Mouse (Mus musculus): ENCODE results near the gene Rnd2. TPM values are rescaled to one million over a fixed set of nuclear protein-coding genes. Genes with fewer than 3 reads are reported as not detected.

The Rnd2 gene
- 9.7 and 11.4 TPM in 2 replicates for polyA plus RNA-seq (2012; ENCODE audit: insufficient read depth, insufficient read length, missing spikeins)

DNA sequence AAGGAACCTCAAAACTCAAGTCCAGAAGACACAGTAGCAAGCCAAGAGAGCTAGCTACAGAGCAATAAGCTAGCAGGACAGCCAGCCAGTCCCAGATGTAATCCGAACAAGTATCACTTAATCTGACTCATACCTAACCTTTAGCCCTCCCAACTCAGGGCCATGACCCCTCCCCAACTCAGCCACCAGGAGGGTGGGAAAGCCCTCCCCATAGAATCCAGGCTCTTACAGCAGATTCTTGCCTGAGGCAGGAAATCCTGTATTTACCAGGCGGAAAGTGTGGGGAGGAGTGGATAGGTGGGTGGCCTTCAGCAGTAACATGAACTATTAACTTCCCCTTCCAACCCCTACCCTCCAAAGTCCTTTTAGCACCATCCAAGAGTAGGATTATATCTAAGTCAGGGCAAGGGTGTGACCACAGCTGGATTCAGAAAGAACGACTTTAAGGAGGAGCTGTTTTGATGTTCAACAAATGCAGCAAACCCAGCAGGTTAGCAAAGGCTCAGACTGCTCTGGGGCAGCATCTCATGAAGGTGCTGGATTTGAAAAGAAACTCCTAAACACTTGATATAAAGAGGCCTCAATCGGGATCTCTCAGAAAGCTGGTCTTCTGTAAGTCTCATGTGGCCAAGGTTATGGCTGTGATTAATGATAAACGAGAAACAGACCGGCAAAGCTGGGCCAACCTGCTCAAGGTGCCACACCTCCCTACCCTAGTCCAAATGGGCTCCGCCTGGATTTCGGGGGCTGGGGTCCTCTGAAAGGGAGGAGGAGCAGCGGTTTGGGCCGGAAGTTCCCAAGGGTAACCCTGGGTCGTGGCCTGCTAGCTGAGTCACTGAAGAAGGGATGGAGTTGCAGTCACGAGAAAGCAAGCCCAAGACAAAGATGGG, at the start of gene Rnd2:
TSS of gene Rnd2 (plus strand) at position 789 of the 890 bp plus-strand sequence.
- peaks cover 26% of the 10 kb centered on the region for H3K4me1 ChIP-seq (ENCODE audit: control insufficient read depth, insufficient read depth, low read length)
- TF ChIP-seq CTCF (IDR thresholded peaks at IDR 0.05; ENCODE audit: low read depth, low read length) (no peak), POLR2A (IDR thresholded peaks at IDR 0.05; ENCODE audit: borderline replicate concordance, low read depth, low read length) (no peak)
- peak within 1 kb of the TSS; percentile 87 for H3K27ac ChIP-seq (ENCODE audit: insufficient read depth, low read depth, low read length)
- peak within 1 kb of the TSS; percentile 88 for H3K4me3 ChIP-seq (ENCODE audit: insufficient read depth, low read length)

DNA sequence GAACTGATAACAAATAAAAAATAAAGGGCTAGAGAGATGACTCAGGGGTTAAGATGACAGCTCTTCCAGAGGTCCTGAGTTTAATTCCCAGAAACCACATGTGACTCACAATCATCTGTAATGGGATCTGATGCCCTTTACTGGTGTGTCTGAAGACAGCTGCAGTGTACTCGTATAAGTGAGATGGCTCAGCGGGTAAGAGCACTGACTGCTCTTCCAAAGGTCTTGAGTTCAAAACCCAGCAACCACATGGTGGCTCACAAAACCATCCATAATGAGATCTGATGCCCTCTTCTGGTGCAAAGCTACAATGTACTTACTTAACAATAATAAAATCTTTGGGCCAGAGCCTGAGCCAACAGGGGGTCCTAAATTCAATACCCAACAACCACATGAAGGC, 49.5 kb upstream of the Rnd2 start:
- H3K27ac ChIP-seq (ENCODE audit: insufficient read depth, low read depth, low read length) = no peak overlapping the region
- H3K4me3 ChIP-seq (ENCODE audit: insufficient read depth, low read length) = no peak overlapping the region
- TF ChIP-seq POLR2A (IDR thresholded peaks at IDR 0.05; ENCODE audit: borderline replicate concordance, low read depth, low read length) (no peak), CTCF (IDR thresholded peaks at IDR 0.05; ENCODE audit: low read depth, low read length) (no peak)
- H3K4me1 ChIP-seq (ENCODE audit: control insufficient read depth, insufficient read depth, low read length) = peaks cover 5% of the 10 kb centered on the region

DNA sequence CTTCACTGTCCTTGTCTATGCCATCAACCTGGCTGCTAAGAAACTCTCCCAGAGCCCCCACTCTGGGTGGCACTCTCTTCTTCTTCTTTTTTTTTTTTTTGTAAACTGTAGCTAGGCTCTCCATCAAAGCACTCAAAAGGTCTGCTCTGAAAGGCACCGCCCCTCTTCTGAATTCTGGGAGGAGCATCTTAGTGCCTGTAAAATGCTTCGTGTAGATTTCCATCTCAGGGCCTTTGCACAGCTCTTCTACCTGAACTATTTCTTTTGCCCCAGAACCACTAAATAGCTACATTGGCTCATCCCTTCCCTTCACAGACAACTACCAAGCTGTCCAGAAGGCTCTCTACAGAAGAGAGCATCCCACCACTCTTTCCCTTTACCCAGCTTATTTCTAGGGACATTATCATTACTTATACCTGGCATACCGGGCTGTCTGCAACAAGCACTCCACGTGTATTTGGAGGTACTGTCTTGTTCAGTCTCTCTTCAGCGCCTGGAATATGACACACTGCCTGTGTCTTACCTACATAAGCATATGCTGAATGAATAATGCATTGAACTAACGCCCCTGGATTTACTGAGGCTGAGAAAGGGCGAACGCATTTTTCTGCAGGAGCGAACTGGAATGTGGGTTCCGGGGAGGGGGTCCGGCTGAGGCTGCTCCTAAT, 48.2 kb upstream of the Rnd2 start:
- no peak for TF ChIP-seq POLR2A (IDR thresholded peaks at IDR 0.05; ENCODE audit: borderline replicate concordance, low read depth, low read length)
- Histone ChIP-seq H3K4me1 (ENCODE audit: control insufficient read depth, insufficient read depth, low read length) (peaks cover 5% of the 10 kb centered on the region), H3K4me3 (ENCODE audit: insufficient read depth, low read length) (peak overlapping the region; percentile 69), H3K27ac (ENCODE audit: insufficient read depth, low read depth, low read length) (no peak overlapping the region)

DNA sequence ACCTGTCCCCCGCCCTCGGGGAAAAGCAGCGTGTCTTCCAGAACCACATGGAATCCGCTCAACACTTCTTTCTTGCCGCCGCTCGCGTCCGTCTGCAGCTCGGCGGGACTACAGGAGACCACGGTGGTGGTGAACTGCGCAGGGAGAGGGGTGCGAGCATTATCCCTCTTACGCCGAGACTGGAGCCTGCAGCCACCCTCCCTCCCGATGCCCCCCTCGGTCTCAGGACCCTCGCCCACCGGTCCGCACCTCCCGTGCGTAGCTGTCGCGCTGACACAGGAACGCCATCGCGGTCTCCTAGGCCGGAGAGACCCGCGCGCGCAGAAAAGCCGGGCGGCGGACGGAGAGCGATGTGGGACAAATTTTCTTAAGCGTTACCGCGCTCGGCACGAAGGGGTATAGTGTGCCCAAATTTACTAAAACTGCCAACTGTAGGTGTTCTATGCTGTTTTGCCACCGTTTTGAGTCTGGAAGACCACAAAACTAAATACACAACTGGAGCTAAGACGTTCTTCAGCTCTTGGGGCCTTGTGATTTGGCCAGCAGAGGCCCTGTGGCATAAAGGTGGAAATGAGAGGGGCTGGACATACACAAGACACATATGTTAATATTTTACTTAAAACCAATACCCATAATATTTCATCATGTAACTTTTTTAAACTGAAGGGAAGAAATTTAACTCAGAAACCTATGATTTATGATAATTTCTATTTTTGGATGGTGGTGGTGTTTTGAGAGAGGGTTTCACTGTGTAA, 47.5 kb upstream of the Rnd2 start, which contains the start of gene Aarsd1:
TSS of gene Aarsd1 (minus strand) at position 515 of the 755 bp plus-strand sequence.
- Histone ChIP-seq H3K27ac (ENCODE audit: insufficient read depth, low read depth, low read length) (0 out of 2 replicates have a peak within 1 kb of the TSS, but pooled peaks have one; percentile 27), H3K4me3 (ENCODE audit: insufficient read depth, low read length) (peak within 1 kb of the TSS; percentile 69), H3K4me1 (ENCODE audit: control insufficient read depth, insufficient read depth, low read length) (peaks cover 5% of the 10 kb centered on the region)
- TF ChIP-seq POLR2A (IDR thresholded peaks at IDR 0.05; ENCODE audit: borderline replicate concordance, low read depth, low read length) (no peak), CTCF (IDR thresholded peaks at IDR 0.05; ENCODE audit: low read depth, low read length) (no peak)

DNA sequence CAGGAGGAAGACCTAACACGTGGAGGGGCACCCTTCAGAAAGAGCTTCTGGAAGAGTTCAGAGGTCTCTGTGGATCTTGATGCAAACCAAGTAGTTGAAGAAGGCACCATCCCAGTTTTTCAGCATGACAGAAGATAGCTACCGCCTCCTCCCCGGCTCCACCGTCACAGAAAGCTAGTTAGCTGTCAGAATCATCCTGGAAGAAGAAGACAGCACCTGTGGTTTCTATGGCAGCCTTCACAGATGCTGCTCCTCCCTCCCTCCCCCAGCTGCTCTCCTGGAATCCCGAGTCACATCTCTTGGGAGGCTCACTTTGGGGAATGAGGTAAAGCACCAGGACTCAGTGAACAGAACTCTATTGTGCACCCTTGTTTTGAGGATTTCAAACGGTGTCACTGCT, 45.8 kb upstream of the Rnd2 start:
- no peak overlapping the region for H3K4me3 ChIP-seq (ENCODE audit: insufficient read depth, low read length)
- TF ChIP-seq POLR2A (IDR thresholded peaks at IDR 0.05; ENCODE audit: borderline replicate concordance, low read depth, low read length) (no peak), CTCF (IDR thresholded peaks at IDR 0.05; ENCODE audit: low read depth, low read length) (no peak)
- H3K4me1 ChIP-seq (ENCODE audit: control insufficient read depth, insufficient read depth, low read length) = peaks cover 10% of the 10 kb centered on the region
- no peak overlapping the region for H3K27ac ChIP-seq (ENCODE audit: insufficient read depth, low read depth, low read length)

DNA sequence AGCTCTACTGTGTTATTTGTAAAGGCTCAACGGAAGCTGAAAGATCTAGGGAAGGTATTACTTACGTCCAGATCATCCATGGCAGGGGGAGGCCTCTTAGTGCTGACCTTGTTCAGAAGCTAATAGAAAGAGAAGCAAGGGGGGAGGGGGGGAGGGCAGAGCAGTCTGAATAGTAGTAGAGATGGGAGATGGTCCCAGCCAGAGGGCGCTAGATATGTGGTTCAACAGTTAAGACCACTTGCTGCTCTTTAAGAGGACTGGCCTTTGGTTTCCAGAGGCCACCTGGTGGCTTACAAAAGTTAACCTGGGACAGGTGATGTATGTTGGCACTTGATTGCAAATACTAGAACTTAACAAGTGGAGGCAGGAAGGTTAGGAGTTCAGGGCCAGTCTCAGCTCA, 45.2 kb upstream of the Rnd2 start:
- Histone ChIP-seq H3K4me1 (ENCODE audit: control insufficient read depth, insufficient read depth, low read length) (peaks cover 14% of the 10 kb centered on the region), H3K4me3 (ENCODE audit: insufficient read depth, low read length) (no peak overlapping the region), H3K27ac (ENCODE audit: insufficient read depth, low read depth, low read length) (no peak overlapping the region)
- no peak for TF ChIP-seq CTCF (IDR thresholded peaks at IDR 0.05; ENCODE audit: low read depth, low read length)

DNA sequence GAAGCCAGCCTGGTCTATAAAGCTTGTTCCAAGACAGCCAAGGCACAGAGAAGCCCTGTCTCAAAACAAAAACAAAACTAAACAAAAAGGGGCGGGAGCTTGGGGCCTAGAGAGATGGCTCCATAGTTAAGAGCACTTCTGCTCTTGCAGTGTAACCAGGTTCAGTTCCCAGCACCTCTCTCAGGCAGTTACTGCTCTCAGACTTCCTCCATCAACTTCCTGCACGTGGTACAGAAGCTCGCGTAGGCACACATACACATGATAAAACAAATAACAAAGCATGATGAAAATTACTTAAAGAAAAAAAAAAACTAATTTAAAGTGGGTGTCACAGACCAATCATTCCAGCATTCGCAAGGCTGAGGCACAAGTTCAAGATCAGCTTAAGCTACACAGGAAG, 44.7 kb upstream of the Rnd2 start:
- TF ChIP-seq POLR2A (IDR thresholded peaks at IDR 0.05; ENCODE audit: borderline replicate concordance, low read depth, low read length) (no peak), CTCF (IDR thresholded peaks at IDR 0.05; ENCODE audit: low read depth, low read length) (no peak)
- H3K4me3 ChIP-seq (ENCODE audit: insufficient read depth, low read length) = no peak overlapping the region
- no peak overlapping the region for H3K27ac ChIP-seq (ENCODE audit: insufficient read depth, low read depth, low read length)
- H3K4me1 ChIP-seq (ENCODE audit: control insufficient read depth, insufficient read depth, low read length) = peaks cover 14% of the 10 kb centered on the region

DNA sequence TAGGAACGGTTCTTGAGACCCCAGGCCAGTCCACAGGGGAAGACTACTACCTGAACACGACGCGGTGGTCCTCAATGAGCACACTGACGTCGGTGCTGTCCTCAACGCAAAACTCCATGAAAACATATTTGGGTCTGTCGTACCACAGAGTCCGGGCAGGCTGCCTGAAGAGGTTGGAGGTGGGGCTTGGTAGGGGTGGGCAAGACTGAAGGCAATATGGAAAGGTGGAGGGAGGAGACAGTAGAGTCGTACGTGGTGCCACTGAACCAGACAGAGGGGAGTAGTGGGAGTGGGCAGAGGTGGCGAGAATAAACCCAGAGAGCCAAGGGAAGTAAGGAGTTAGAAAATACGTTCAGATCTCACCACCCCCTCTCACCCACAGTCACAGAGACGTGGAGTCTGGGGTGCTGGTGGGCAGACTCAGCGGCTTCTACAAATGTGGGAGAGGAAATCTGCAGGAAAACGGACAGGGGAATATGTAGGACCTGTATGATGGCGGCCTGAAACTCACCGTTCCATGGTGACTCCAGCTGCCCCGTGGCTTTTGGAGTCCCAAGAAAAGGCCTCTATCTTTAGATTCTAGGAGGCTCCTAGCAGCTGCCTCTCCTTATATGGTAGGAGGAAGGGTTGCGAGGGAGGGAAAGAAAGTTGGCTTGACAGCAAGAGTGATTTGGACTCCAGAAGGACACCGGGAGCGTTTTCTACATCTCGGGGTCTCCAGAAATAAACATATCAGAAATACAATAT, 40.5 kb upstream of the Rnd2 start, which contains the start of gene Gm27029:
TSS of gene Gm27029 (minus strand) at position 692 of the 747 bp plus-strand sequence.
- Histone ChIP-seq H3K4me1 (ENCODE audit: control insufficient read depth, insufficient read depth, low read length) (peaks cover 17% of the 10 kb centered on the region), H3K27ac (ENCODE audit: insufficient read depth, low read depth, low read length) (peak within 1 kb of the TSS; percentile 62), H3K4me3 (ENCODE audit: insufficient read depth, low read length) (peak within 1 kb of the TSS; percentile 85)
- no peak for TF ChIP-seq CTCF (IDR thresholded peaks at IDR 0.05; ENCODE audit: low read depth, low read length)
- TF ChIP-seq POLR2A (IDR thresholded peaks at IDR 0.05; ENCODE audit: borderline replicate concordance, low read depth, low read length) = no peak

Measured in bone marrow macrophage, adult 2 months (primary cell).